Mouse (Mus musculus): Measurements from ENCODE around the gene Kif13a.

The Kif13a gene

GRCm38 (mm10) chr13:46780379-46780778 lies 149.3 kb downstream of the Kif13a start:
- DNase-seq (ENCODE audit: low read depth, low spot score), result no peak

- DNase-seq (ENCODE audit: low read depth, low spot score), result no peak
Observed at GRCm38 (mm10) chr13:46779831-46780230, 149.8 kb downstream of the Kif13a start.

- DNase-seq (ENCODE audit: low read depth, low spot score), result no peak
Observed at GRCm38 (mm10) chr13:46777461-46777860, 152.2 kb downstream of the Kif13a start.

GRCm38 (mm10) chr13:46776636-46777305 lies 152.9 kb downstream of the Kif13a start:
- DNase-seq (ENCODE audit: low read depth, low spot score), result no peak

GRCm38 (mm10) chr13:46774998-46775397 lies 154.7 kb downstream of the Kif13a start:
- DNase-seq (ENCODE audit: low read depth, low spot score), result no peak

GRCm38 (mm10) chr13:46772581-46772980 lies 157.1 kb downstream of the Kif13a start:
- DNase-seq (ENCODE audit: low read depth, low spot score), result no peak

- DNase-seq (ENCODE audit: low read depth, low spot score), result no peak
Observed at GRCm38 (mm10) chr13:46765361-46765760, 164.3 kb downstream of the Kif13a start.

- DNase-seq (ENCODE audit: low read depth, low spot score), result no peak
Observed at GRCm38 (mm10) chr13:46763210-46763609, 166.5 kb downstream of the Kif13a start.

GRCm38 (mm10) chr13:46760921-46761320 lies 168.7 kb downstream of the Kif13a start:
- no peak for DNase-seq (ENCODE audit: low read depth, low spot score)

- no peak for DNase-seq (ENCODE audit: low read depth, low spot score)
Observed at GRCm38 (mm10) chr13:46759281-46759809, 170.3 kb downstream of the Kif13a start.

GRCm38 (mm10) chr13:46758627-46759026 lies 171.0 kb downstream of the Kif13a start:
- DNase-seq (ENCODE audit: low read depth, low spot score), result no peak

GRCm38 (mm10) chr13:46757946-46758345 lies 171.7 kb downstream of the Kif13a start:
- no peak for DNase-seq (ENCODE audit: low read depth, low spot score)

- DNase-seq (ENCODE audit: low read depth, low spot score), result no peak
Observed at GRCm38 (mm10) chr13:46753294-46753693, 176.4 kb downstream of the Kif13a start.

GRCm38 (mm10) chr13:46752566-46753229 lies 177.0 kb downstream of the Kif13a start:
- DNase-seq (ENCODE audit: low read depth, low spot score), result no peak

GRCm38 (mm10) chr13:46748138-46748873 lies 181.4 kb downstream of the Kif13a start:
- no peak for DNase-seq (ENCODE audit: low read depth, low spot score)

GRCm38 (mm10) chr13:46743821-46744220 lies 185.8 kb downstream of the Kif13a start:
- no peak for DNase-seq (ENCODE audit: low read depth, low spot score)

GRCm38 (mm10) chr13:46742367-46742766 lies 187.3 kb downstream of the Kif13a start:
- no peak for DNase-seq (ENCODE audit: low read depth, low spot score)

- DNase-seq (ENCODE audit: low read depth, low spot score), result no peak
Observed at GRCm38 (mm10) chr13:46739426-46739825, 190.2 kb downstream of the Kif13a start.

GRCm38 (mm10) chr13:46737482-46737881 lies 192.2 kb downstream of the Kif13a start:
- DNase-seq (ENCODE audit: low read depth, low spot score), result no peak

- DNase-seq (ENCODE audit: low read depth, low spot score), result peak; percentile 6
Observed at GRCm38 (mm10) chr13:46736479-46736865, 193.2 kb downstream of the Kif13a start.

GRCm38 (mm10) chr13:46735808-46736478 lies 193.7 kb downstream of the Kif13a start:
- DNase-seq (ENCODE audit: low read depth, low spot score), result peak; percentile 54

All from mesoderm, embryonic 11.5 days (tissue).